14 mouse cellular contexts compared by ENCODE assay signal in the genomic region with DNA sequence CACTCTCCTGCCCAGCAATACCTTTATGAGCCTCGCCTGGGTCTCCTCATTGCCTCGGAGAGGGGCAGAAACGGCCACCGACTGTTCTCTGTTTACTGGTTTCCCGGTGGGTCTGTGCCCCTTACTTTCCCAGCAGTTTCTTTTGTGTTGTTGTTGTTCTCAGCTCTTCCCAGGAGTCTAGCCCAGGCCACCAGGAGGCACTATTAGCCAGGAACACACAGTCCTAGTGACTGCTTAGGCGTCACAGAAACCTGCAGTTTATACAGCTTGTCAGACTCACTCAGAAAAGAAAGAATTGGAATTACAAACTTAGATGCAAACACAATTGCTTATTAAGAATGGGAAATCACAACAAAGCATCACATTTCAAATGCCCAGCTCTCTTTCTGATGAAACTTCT. TPM values are rescaled to one million over a fixed set of nuclear protein-coding genes. Genes with fewer than 3 reads are reported as not detected.
DNase-seq lines count a peak whose midpoint lies in the region; ATAC-seq and TF ChIP-seq lines count a peak whose summit lies in the region.
"Had no signal": no experiment of that assay in that cellular context is flagged by ENCODE, and none has a peak within 500 bp of the region (broad histone marks: within the 10 kb centered on the region; RNA-seq: fewer than 3 reads in every experiment).

No protein-coding gene starts in this region.

- 65% methylated on average over 6 of the region's 6 CpGs for WGBS in heart, postnatal 0 days
- 72% methylated on average over 6 of the region's 6 CpGs for WGBS in heart, embryonic 11.5 days (ENCODE audit: insufficient replicate concordance)

- no peak for ATAC-seq in heart, postnatal 0 days (ENCODE audit: insufficient read depth, low read depth)
- ATAC-seq in heart, embryonic 11.5 days (replicated peaks; ENCODE audit: insufficient number of reproducible peaks, low FRiP score, low TSS enrichment) = no peak

- H3K9me3 ChIP-seq in heart, postnatal 0 days (replicated peaks; ENCODE audit: control insufficient read depth, low read length) = no peaks in the 10 kb centered on the region
- H3K9me3 ChIP-seq in heart, embryonic 11.5 days (replicated peaks; ENCODE audit: control insufficient read depth, low read length) = no peaks in the 10 kb centered on the region
- H3K9me3 ChIP-seq: embryonic facial prominence, embryonic 15.5 days; G1E; limb, embryonic 13.5 days had no signal

- H3K4me1 ChIP-seq in heart, postnatal 0 days (ENCODE audit: control insufficient read depth, insufficient read depth) = peaks cover 7% of the 10 kb centered on the region; the same call in 1 of the 2 replicates
- no peaks in the 10 kb centered on the region for H3K4me1 ChIP-seq in heart, embryonic 11.5 days (ENCODE audit: control insufficient read depth, insufficient read depth, low read length)
- H3K4me1 ChIP-seq: embryonic facial prominence, embryonic 15.5 days had no signal

- H3K4me3 ChIP-seq in heart, postnatal 0 days (ENCODE audit: low read depth, low read length) = no peak overlapping the region
- no peak overlapping the region for H3K4me3 ChIP-seq in heart, embryonic 11.5 days (ENCODE audit: low read depth, low read length)
- H3K4me3 ChIP-seq: embryonic facial prominence, embryonic 15.5 days; limb, embryonic 13.5 days had no signal

- 0 out of 2 replicates have a peak, but pooled peaks cover 4% of the 10 kb centered on the region for H3K27me3 ChIP-seq in heart, postnatal 0 days (ENCODE audit: control insufficient read depth, insufficient read depth, low read length)
- H3K27me3 ChIP-seq in heart, embryonic 11.5 days (ENCODE audit: control insufficient read depth, insufficient read depth, low read length) = no peaks in the 10 kb centered on the region
- H3K27me3 ChIP-seq: embryonic facial prominence, embryonic 15.5 days had no signal

- DNase-seq in heart, postnatal 0 days (ENCODE audit: low spot score) = no peak
- peak; percentile 4 for DNase-seq in lung, postnatal 36 days
- no peak for DNase-seq in lung, postnatal 14 days
- peak; percentile 39 for DNase-seq in R1 (ENCODE audit: low read depth, low spot score)
- peak; percentile 17 for DNase-seq in kidney, postnatal 14 days
- no peak for DNase-seq in frontal cortex, postnatal 14 days (ENCODE audit: low spot score in 2 of 2)
- no peak for DNase-seq in ovary, postnatal 14 days (ENCODE audit: low spot score)
- DNase-seq: heart, adult 11 months had no signal

- TF ChIP-seq CTCF in heart, postnatal 0 days (IDR thresholded peaks at IDR 0.05; ENCODE audit: low read depth) = peak; percentile 44

- H3K9ac ChIP-seq in heart, postnatal 0 days (replicated peaks; ENCODE audit: low read depth, low read length) = no peak overlapping the region
- H3K9ac ChIP-seq in heart, embryonic 11.5 days (ENCODE audit: low read depth, low read length) = no peak overlapping the region
- H3K9ac ChIP-seq: embryonic facial prominence, embryonic 15.5 days; limb, embryonic 13.5 days had no signal

- no peak overlapping the region for H3K4me2 ChIP-seq in heart, postnatal 0 days (ENCODE audit: low read depth, low read length)
- no peak overlapping the region for H3K4me2 ChIP-seq in heart, embryonic 11.5 days
- H3K4me2 ChIP-seq: embryonic facial prominence, embryonic 15.5 days; limb, embryonic 13.5 days; midbrain, embryonic 11.5 days had no signal

- TF ChIP-seq EP300 in heart, postnatal 0 days (IDR thresholded peaks at IDR 0.05; ENCODE audit: low read depth) = no peak

- H3K36me3 ChIP-seq in heart, postnatal 0 days (replicated peaks; ENCODE audit: control insufficient read depth, insufficient read depth, low read length) = no peaks in the 10 kb centered on the region
- H3K36me3 ChIP-seq in heart, embryonic 11.5 days (ENCODE audit: control insufficient read depth, insufficient read depth, low read length) = no peaks in the 10 kb centered on the region
- H3K36me3 ChIP-seq: embryonic facial prominence, embryonic 15.5 days; G1E; limb, embryonic 13.5 days had no signal

- H3K27ac ChIP-seq in heart, postnatal 0 days (ENCODE audit: low read depth) = no peak overlapping the region
- H3K27ac ChIP-seq in heart, embryonic 11.5 days (ENCODE audit: low read depth, low read length) = no peak overlapping the region
- H3K27ac ChIP-seq: embryonic facial prominence, embryonic 15.5 days; limb, embryonic 13.5 days had no signal

RNA-seq across cellular contexts. Expression of gene Erich6b, which starts 0.7 kb away (rescaled TPM):
- not detected in 2 replicates for total RNA-seq in heart, postnatal 0 days (2014; rRNA removed; ENCODE audit: low replicate concordance)
- polyA plus RNA-seq in heart, postnatal 0 days (2015; fragmentation: Nextera tagmentation; extraction: Ambion mirVana) = not detected in 2 replicates
- polyA plus RNA-seq in heart, embryonic 11.5 days (2014; fragmentation: Nextera tagmentation; extraction: Ambion mirVana) = not detected in 2 replicates
- total RNA-seq: G1E had no signal
- polyA plus RNA-seq: embryonic facial prominence, embryonic 15.5 days; G1E; limb, embryonic 13.5 days; midbrain, embryonic 11.5 days; stomach, embryonic 16.5 days had no signal

RNA-seq across cellular contexts. Expression of gene Spert, which starts 48.5 kb away (rescaled TPM):
- not detected in 2 replicates for total RNA-seq in heart, postnatal 0 days (2014; rRNA removed; ENCODE audit: low replicate concordance)
- not detected in 2 replicates for polyA plus RNA-seq in heart, postnatal 0 days (2015; fragmentation: Nextera tagmentation; extraction: Ambion mirVana)
- not detected in 2 replicates for polyA plus RNA-seq in heart, embryonic 11.5 days (2014; fragmentation: Nextera tagmentation; extraction: Ambion mirVana)
- polyA plus RNA-seq: embryonic facial prominence, embryonic 15.5 days; G1E; limb, embryonic 13.5 days; midbrain, embryonic 11.5 days; stomach, embryonic 16.5 days had no signal

Comparison
In these comparisons a context has a peak if more than half of its experiments do, and no peak if none do; other contexts are left out.
1. DNase-seq: peak in lung, postnatal 36 days (single experiment), R1 (single experiment) and kidney, postnatal 14 days (single experiment); none in heart, postnatal 0 days (single experiment), lung, postnatal 14 days (single experiment), frontal cortex, postnatal 14 days (0 of 2) and ovary, postnatal 14 days (single experiment).